Mouse (Mus musculus): ENCODE measurements around the gene Sost.

GRCm38 (mm10) chr11:101981850-101982249 lies 15.0 kb upstream of the Sost start:
- no peak for TF ChIP-seq CTCF (IDR thresholded peaks at IDR 0.05; ENCODE audit: low read depth)
- TF ChIP-seq EP300 (IDR thresholded peaks at IDR 0.05; ENCODE audit: low read depth), result no peak
